Mouse (Mus musculus) ovary, postnatal 36 days (tissue): Measurements from ENCODE around the gene Wbp4.
"Not testable (repeated sequence)": the region's sequence is repeated elsewhere in the genome, so short reads cannot be mapped to it uniquely, and the experiment has no call there.

Source experiments
- DNase-seq: peaks from one replicate; pipeline ENCODE4 v3.0.0; 2022; ENCODE audit warnings: low spot score, mixed read lengths

The Wbp4 gene

GRCm38 (mm10) chr14:79507846-79508245 is 26.5 kb upstream of the Wbp4 start:
- no peak for DNase-seq

GRCm38 (mm10) chr14:79506207-79506606 is 24.9 kb upstream of the Wbp4 start:
- DNase-seq: no peak

DNA sequence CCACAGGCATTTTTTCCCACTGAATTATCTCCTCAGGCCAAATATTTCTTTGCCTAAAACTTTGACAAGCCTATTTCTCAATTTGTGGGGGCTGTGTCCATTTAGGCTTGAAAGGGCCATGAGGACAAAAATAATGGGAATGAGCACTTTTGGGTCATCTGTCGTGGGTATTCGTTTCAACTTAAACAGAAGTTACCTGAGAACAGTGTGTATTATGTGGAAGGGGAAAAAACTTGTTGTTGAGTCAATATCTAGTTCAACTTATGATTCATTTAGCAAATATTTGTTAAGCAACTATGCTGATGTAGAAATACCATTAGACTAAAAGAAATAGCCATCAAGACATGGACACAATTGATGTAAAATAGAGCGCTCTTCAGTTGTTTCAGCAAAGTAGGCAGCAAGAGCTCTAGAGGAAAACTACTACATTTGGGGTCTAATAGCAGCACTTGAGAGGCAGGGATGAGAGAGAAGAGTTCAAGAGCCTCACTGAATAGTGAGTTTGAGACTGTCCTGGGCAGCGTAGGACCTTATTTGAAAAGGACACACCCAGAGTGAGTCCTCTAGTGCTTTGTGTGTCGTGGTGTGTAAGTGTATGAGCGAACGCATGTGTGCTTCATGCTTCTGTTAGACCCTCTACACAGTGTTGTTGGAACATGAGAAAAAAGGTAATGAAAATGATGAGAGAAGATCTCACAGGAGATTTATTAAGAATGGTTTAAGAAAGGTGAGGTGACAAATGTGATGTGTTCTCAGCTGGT is 23.1 kb upstream of the Wbp4 start:
- no peak for DNase-seq

GRCm38 (mm10) chr14:79503371-79504075 is 22.2 kb upstream of the Wbp4 start:
- no peak for DNase-seq

DNA sequence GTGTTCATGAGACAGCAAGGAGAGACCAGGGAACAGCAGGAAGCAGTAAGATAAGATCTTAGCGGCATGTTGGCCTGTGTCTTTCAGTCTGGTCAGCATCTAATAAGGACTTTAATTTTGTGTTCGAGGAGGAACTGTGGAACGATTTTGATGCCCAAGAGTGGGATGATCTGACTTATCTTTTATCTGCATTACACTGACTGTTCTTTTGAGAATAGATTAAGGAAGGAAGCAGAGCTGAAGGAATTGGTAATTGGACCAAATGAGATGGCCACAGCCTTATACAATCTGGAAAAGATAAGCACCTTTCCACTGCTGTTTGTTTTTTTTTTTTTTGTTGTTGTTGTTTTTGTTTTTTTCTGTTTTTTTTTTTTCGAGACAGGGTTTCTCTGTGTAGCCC is 19.4 kb upstream of the Wbp4 start:
- DNase-seq: no peak

DNA sequence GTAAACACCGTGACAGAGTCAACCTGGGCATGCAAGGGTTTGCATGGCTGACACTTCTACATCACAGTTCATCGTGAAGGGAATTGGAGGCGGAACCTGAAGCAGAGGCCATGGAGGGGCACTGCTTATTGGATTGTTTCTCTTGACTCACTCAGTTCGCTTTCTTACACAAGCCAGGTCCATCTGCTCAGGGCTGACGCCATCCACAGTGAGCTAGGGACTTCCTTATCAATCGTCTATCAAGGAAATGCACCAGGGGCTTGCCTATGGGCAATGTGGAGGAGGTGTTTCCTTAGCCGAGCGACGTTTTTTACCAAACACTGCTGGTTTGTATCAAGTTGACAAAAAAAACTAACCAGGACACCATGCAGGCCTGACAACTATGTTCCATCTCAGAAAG is 18.0 kb upstream of the Wbp4 start:
- no peak for DNase-seq

DNA sequence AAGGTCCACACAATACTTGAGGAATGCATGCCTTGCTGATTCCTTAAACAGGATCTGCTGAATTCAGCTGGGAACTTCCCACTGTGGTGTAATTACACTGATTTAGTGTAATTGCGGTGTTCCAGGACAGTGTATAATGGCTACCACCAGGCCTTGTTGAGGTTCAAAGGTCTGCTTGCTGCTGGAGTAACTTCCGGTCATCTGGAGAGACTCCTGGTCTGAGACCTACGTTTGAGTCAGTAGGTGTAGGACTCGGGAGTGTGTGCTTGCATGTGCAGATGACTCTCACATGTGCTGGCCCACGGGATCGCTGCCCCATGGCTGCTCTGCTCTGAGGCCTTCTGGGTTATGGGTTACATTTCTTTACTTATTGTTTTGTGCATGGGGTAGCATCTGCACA is 13.0 kb upstream of the Wbp4 start:
- no peak for DNase-seq

GRCm38 (mm10) chr14:79490246-79490645 is 8.9 kb upstream of the Wbp4 start:
- no peak for DNase-seq

GRCm38 (mm10) chr14:79489150-79489549 is 7.8 kb upstream of the Wbp4 start:
- DNase-seq: no peak

DNA sequence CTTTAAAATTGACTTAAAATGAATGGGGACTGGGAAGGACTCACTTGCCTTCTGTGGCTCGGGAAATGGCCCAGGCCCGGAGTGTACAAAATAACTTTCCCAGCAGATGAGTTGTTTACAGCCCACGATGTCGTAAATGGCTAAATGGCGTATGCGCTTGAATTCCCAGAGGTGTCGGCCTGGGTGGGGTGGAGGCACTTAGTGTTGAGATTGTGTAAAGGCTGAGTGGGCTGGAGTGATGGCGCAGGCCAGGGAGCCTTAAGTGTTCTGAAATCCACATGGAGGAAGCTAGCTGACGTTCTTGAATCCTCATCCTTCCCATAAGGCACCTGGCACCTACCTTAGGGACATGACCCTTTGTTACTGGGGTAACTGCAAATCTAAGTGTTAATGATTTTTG is 7.2 kb upstream of the Wbp4 start:
- DNase-seq: peak; percentile 22

GRCm38 (mm10) chr14:79486993-79487731 is 5.8 kb upstream of the Wbp4 start:
- peak; percentile 41 for DNase-seq

DNA sequence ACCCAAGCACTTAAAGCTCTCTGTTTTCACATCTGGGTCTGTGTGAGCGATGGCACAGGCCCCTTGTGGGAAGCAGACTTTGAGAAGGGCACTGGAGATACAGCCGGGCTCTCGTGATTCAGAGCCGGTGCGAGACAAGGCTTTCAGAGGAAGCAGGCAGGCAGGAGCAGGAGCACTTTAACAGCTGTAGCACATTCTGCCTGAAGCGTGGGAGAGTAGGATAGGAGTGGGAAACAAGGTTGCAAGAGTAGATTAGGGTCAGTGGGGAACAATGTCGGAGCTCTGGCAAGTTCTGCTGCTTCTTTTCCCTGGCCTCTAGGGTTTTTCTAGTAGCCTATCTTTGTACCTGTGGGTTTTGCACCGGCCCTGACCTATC is 5.3 kb upstream of the Wbp4 start:
- DNase-seq: no peak

DNA sequence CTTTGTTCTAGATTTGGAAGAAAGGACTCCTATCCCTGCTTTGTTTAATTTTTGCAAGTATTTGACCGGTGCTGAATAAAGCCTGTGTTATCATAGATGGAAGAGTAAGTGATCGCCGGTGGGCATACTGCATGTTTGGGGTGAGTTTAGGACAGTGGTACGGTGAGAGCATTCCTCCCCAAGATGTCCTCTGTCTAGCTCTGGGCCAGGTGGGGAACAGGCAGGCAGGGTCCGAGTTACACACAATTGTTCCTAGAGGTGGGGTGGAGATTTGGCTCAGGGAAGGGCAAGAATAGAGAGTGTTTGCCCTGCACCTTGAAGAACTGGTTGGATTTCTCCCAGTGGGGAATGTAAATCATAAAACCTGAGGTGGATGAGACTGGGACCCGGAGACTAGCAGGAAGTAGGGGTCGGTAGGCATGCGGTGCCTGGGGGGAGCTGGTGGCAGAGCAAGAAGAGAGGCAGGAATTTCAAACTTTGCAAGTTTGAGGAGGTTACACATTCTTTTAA is 2.3 kb upstream of the Wbp4 start:
- DNase-seq: no peak

DNA sequence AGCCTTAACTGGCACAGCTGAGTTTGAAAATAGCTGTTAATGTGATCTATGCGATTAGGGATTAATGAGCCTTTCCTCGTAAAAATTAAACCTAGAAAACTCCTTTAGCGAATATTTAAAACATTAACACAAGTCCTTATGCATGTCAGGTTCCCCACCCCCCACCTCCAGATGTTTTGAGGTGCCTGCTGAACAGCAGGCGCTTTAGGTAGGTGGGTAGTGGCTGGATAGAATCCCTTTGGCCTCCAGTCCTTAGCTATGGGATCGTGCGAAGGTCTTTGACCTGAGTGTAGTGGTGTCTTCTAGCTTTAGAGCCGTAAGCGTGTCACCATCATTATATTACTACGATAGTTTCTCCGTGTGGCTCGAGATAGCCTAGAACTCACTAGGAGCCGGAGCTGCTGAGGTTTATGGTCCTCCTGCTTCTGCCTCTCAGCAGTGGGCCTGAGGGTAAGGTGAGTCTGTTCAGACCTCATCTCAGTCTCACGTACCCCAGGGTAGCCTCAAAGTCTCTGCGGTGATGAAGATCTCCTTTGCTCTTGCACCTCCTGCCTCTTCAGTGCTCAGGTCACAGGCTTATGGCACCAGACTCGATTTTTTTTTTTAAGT is 1.5 kb upstream of the Wbp4 start:
- no peak for DNase-seq

GRCm38 (mm10) chr14:79482251-79482661 is 936 bp upstream of the Wbp4 start:
- DNase-seq: no peak

DNA sequence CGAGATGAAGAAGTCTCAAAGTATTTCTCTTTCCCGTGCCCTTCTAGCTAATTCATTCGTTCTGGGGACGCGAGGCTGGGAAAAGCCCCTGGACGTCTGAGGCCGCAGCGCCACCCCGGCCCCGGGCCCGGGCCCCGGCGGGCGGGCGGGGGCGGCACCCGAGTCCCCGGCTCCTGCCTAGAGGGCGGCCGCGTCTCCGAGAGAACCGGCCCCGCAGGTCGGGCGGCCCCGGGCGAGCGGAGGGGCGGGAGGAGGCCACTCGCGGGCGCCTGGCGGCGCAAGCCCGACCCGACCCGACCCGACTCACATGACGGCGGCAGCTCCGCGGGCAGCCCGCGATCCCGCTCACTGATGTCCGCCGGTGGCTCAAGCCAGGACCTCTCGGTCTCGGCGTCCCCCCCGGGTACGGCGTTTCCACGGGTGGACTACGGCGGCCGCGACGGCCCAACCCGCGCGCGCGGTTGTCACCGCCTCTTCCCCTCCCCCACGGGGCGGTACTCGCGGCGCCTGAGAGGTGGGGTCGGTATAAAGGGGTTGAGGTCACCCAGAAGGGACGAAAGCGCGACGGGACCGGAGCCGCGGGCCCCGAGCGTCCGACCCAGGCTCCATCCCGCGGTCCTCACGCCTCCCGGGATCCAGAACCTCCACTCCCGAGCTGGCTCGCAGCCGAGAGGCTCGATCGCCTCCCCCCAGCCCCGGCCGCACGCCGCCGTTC is 539 bp downstream of the Wbp4 start, which contains the start of gene Elf1:
TSS of gene Elf1 (plus strand) at position 571 of the 715 bp plus-strand sequence.
- peak; percentile 97 for DNase-seq

DNA sequence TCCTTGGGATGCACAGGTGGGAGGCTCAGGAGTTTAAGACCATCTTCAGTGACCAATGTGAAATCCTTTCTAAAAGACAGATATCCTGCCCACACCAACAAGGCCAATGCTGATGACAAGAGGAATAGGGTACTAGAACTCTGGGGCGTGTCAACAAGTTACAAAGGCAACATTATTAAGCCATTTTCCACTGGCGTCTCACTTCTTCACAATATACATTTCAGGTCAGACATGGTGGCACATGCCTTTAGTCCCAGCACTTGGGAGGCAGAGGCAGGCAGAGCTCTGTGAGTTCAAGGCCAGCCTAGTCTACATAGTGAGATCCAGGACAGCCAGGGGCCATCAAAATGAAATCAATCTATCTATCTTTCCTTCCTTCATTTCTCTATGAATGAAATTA is 7.9 kb downstream of the Wbp4 start:
- no peak for DNase-seq

GRCm38 (mm10) chr14:79467621-79468020 is 13.7 kb downstream of the Wbp4 start:
- DNase-seq: peak; percentile 55

- DNase-seq: no peak
These were observed 15.7 kb downstream of the Wbp4 start for GRCm38 (mm10) chr14:79465623-79466022.

DNA sequence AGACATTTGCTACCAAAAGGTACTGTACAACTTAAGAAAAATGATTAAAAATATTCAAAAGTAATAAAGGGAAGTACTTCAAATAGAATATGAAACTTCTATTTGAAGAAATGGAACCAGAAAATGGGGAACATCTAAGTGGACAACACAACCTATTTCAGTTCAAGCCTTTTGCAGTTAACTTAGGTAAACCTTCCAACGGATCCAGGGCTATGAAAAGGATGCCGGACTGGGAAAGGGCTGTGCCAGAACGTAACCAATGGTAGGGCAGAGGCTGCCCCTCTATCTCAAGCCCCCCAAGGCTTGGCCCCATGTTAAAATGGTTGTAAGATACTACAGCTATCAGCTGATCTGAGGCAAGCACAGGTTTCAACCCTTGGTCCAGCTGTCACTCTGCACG is 20.3 kb downstream of the Wbp4 start:
- DNase-seq: no peak

DNA sequence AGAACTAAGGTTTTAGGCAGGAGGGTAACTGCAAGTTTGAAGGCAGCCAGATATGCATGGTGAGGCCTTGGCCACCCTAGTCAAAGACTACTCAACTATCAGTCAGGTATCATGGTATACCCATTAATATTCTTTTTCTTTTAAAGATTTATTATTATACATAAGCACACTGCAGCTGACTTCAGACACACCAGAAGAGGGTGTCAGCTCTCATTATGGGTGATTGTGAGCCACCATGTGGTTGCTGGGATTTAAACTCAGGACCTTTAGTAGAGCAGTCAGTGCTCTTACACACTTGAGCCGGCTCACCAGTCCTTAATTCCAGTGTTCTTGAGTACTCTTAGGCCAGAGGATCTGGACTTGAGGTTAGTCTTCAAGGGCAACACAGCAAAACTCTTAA is 20.9 kb downstream of the Wbp4 start:
- DNase-seq: no peak

GRCm38 (mm10) chr14:79452591-79452934 is 28.8 kb downstream of the Wbp4 start:
- not testable (repeated sequence) for DNase-seq
